Mouse (Mus musculus): ENCODE results near the gene Zc3h12c.

DNA sequence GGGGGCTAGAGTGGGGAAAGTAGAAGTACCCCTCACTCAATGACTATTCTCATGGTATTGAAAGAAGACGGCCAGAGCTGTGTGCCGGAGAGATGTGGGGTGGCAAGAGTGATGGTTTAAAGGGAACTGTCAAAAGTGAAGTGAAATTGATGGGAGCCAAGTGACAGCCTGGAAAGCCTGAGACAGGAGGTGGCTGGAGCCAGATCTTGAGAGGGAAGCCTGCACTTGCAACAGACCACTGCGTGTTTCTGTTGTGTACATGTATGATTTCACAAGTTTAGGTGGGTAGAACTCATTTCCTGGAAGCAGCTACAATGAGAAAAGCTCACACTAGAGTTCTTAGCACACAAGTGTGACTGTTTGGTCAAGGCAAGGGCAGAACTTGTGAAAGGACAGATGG lies 27.5 kb upstream of the Zc3h12c start:
- TF ChIP-seq CTCF (IDR thresholded peaks at IDR 0.05; ENCODE audit: insufficient read depth, low read depth, low read length) (no peak), POLR2A (IDR thresholded peaks at IDR 0.05; ENCODE audit: insufficient read depth, low read depth, low read length) (no peak)

Measured in olfactory bulb, adult 2 months (tissue).